Comparison of ENCODE assay signal across 8 mouse cellular contexts in the genomic region with DNA sequence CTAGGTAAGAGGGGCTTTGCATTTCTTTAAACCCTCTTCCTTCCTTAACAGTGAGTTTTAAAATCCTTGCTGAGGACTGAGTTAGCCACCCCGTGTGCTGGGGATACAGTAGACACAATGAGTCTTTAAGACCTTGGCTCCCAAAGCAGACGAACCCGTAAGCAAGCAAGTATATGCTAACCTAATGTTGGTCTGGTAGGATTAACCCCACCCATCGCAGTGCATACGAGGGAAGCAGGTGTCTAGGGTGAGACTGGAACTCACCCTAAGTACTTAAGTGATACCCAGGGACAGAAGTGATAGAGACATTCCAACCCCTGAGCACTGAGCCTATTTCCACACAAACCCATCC. TPM values are rescaled to one million over a fixed set of nuclear protein-coding genes. Genes with fewer than 3 reads are reported as not detected.
A peak's percentile ranks its signal among the peaks of the same experiment; 100 is the strongest.
DNase-seq lines count a peak whose midpoint lies in the region; ATAC-seq lines count a peak whose summit lies in the region.

No protein-coding gene starts in this region.

- H3K36me3 ChIP-seq in megakaryocyte, embryonic 14.5 days (replicated peaks; ENCODE audit: low read length) = peaks cover 6% of the 10 kb centered on the region
- no peaks in the 10 kb centered on the region for H3K36me3 ChIP-seq in heart, embryonic 11.5 days (ENCODE audit: control insufficient read depth, insufficient read depth, low read length)
- no peaks in the 10 kb centered on the region for H3K36me3 ChIP-seq in limb, embryonic 15.5 days
- no peaks in the 10 kb centered on the region for H3K36me3 ChIP-seq in stomach, embryonic 15.5 days

- H3K9ac ChIP-seq in heart, embryonic 11.5 days (ENCODE audit: low read depth, low read length) = peak overlapping the region; percentile 67
- H3K9ac ChIP-seq in limb, embryonic 15.5 days = no peak overlapping the region
- H3K9ac ChIP-seq in stomach, embryonic 15.5 days = no peak overlapping the region; the same call in 1 of the 2 replicates

- H3K9me3 ChIP-seq in megakaryocyte, embryonic 14.5 days = peaks cover 8% of the 10 kb centered on the region
- H3K9me3 ChIP-seq in heart, embryonic 11.5 days (replicated peaks; ENCODE audit: control insufficient read depth, low read length) = no peaks in the 10 kb centered on the region
- H3K9me3 ChIP-seq in limb, embryonic 15.5 days = no peaks in the 10 kb centered on the region
- no peaks in the 10 kb centered on the region for H3K9me3 ChIP-seq in stomach, embryonic 15.5 days

- WGBS in heart, embryonic 11.5 days (ENCODE audit: insufficient replicate concordance) = 55% methylated on average over 5 of the region's 5 CpGs
- whole genome bisulfite sequencing in limb, embryonic 15.5 days = 42% methylated on average over 5 of the region's 5 CpGs
- 45% methylated on average over 5 of the region's 5 CpGs for WGBS in stomach, embryonic 15.5 days

- peak overlapping the region; percentile 63 for H3K4me2 ChIP-seq in heart, embryonic 11.5 days
- peak overlapping the region; percentile 17; the same call in 1 of the 2 replicates for H3K4me2 ChIP-seq in limb, embryonic 15.5 days
- peak overlapping the region; percentile 68 for H3K4me2 ChIP-seq in stomach, embryonic 15.5 days

- peaks cover 2% of the 10 kb centered on the region for H3K27me3 ChIP-seq in megakaryocyte, embryonic 14.5 days (replicated peaks)
- no peaks in the 10 kb centered on the region for H3K27me3 ChIP-seq in heart, embryonic 11.5 days (ENCODE audit: control insufficient read depth, insufficient read depth, low read length)
- no peaks in the 10 kb centered on the region for H3K27me3 ChIP-seq in limb, embryonic 15.5 days
- H3K27me3 ChIP-seq in stomach, embryonic 15.5 days (replicated peaks) = no peaks in the 10 kb centered on the region

- peak overlapping the region; percentile 77 for H3K4me3 ChIP-seq in megakaryocyte, embryonic 14.5 days (replicated peaks)
- peak overlapping the region; percentile 23; the same call in 1 of the 2 replicates for H3K4me3 ChIP-seq in heart, embryonic 11.5 days (ENCODE audit: low read depth, low read length)
- no peak overlapping the region for H3K4me3 ChIP-seq in limb, embryonic 15.5 days
- peak overlapping the region; percentile 11; the same call in 1 of the 2 replicates for H3K4me3 ChIP-seq in stomach, embryonic 15.5 days (replicated peaks)

- DNase-seq in cerebellum, postnatal 10 days = no peak
- no peak for DNase-seq in lung, postnatal 25 days (ENCODE audit: low spot score)
- DNase-seq in embryo, embryonic 9.5 days (ENCODE audit: extremely low spot score) = no peak

- ATAC-seq in megakaryocyte, adult 5-6 weeks (ENCODE audit: poor library complexity, severe bottlenecking) = no peak
- ATAC-seq in heart, embryonic 11.5 days (replicated peaks; ENCODE audit: insufficient number of reproducible peaks, low FRiP score, low TSS enrichment) = no peak
- no peak for ATAC-seq in limb, embryonic 15.5 days (ENCODE audit: insufficient number of reproducible peaks, low FRiP score, low TSS enrichment, low read depth)
- peak; percentile 6; the same call in 1 of the 2 replicates for ATAC-seq in stomach, embryonic 15.5 days (ENCODE audit: insufficient read depth, low FRiP score, low read depth)

- peaks cover 30% of the 10 kb centered on the region for H3K4me1 ChIP-seq in megakaryocyte, embryonic 14.5 days
- H3K4me1 ChIP-seq in heart, embryonic 11.5 days (ENCODE audit: control insufficient read depth, insufficient read depth, low read length) = peaks cover 16% of the 10 kb centered on the region
- H3K4me1 ChIP-seq in limb, embryonic 15.5 days = peaks cover 35% of the 10 kb centered on the region
- H3K4me1 ChIP-seq in stomach, embryonic 15.5 days = peaks cover 12% of the 10 kb centered on the region

- H3K27ac ChIP-seq in heart, embryonic 11.5 days (ENCODE audit: low read depth, low read length) = peak overlapping the region; percentile 52
- H3K27ac ChIP-seq in limb, embryonic 15.5 days = peak overlapping the region; percentile 61
- peak overlapping the region; percentile 80 for H3K27ac ChIP-seq in stomach, embryonic 15.5 days

RNA-seq across cellular contexts. Expression of gene Gm42791, which starts 12.3 kb away (rescaled TPM):
- polyA plus RNA-seq in megakaryocyte, embryonic 14.5 days (2012; ENCODE audit: insufficient read depth, low replicate concordance) = not detected in 2 replicates
- total RNA-seq in megakaryocyte, adult 5-6 weeks (2015) = not detected in 2 replicates
- not detected in 2 replicates for total RNA-seq in megakaryocyte, adult 5-6 weeks (2017)
- 2.5 TPM in 1 of 2 replicates, not detected in the other for polyA plus RNA-seq in heart, embryonic 11.5 days (2014; fragmentation: Nextera tagmentation; extraction: Ambion mirVana)
- polyA plus RNA-seq in limb, embryonic 15.5 days (2015; fragmentation: Nextera tagmentation; extraction: Ambion mirVana) = 1.2 and 3.7 TPM in 2 replicates
- 0.67 and 0.80 TPM in 2 replicates for polyA plus RNA-seq in stomach, embryonic 15.5 days (2015; fragmentation: Nextera tagmentation; extraction: Ambion mirVana)

Comparison
In these comparisons a context has a peak if more than half of its experiments do, and no peak if none do; other contexts are left out.
1. H3K4me2 ChIP-seq: peak in every context shown above with its lines; median percentile 68 in stomach, embryonic 15.5 days; 63 in heart, embryonic 11.5 days; 17 in limb, embryonic 15.5 days.